Mouse (Mus musculus): ENCODE results near the gene Nxnl1.

Nxnl1 gene

DNA sequence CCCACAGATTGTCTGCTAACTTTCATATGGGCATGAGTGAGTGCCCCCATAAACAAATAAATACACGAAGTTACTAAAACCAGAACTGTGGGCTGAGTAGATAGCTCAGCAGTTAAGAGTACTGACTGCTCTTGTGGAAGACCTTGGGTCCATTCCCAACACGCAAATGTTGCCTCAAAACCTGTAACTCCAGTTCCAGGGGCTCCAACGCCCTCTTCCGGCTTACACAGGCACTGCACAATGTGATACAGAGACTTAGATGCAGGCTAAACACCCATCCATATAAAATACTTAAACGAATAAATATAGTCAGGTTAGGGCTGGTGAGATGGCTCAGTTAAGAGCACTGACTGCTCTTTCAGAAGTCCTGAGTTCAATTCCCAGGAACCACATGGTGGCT lies 51.4 kb downstream of the Nxnl1 start:
- DNase-seq (ENCODE audit: low read depth, low spot score), result no peak

- DNase-seq (ENCODE audit: low read depth, low spot score), result no peak
Observed at GRCm38 (mm10) chr8:71513018-71513754, 53.2 kb downstream of the Nxnl1 start.

DNA sequence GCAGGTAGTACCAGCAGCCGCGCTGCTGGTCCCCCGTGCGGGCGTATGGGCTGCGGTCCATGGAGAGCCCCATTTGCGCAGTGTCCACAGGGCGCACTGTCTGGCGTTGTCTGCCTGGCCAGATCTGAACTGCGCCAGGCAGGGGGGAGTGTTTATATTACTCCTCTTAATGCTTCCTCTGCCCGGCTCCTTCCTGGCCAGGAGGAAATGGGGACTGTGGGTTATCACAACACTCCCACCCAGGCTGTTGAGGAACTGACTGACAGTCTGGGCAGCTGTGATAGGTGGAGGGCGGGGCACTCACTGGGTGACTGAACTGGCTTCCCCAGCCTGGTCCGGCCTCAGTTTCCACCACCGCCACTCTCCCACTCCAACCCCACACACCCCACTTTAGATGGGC lies 54.8 kb downstream of the Nxnl1 start, which contains the start of gene Plvap:
Plvap (minus strand) TSS at position 109 of the 400 bp plus-strand sequence.
- no peak for DNase-seq (ENCODE audit: low read depth, low spot score)
